Mouse (Mus musculus) adrenal gland, adult 8-10 months (tissue): ENCODE results near the gene Th. TPM values are rescaled to one million over a fixed set of nuclear protein-coding genes. Genes with fewer than 3 reads are reported as not detected.

Source experiments
- DNase-seq: peaks from one replicate; pipeline ENCODE4 v3.0.0; 2022
- total RNA-seq, 4 experiments: library from RNA; stranded (reverse); gene quantifications; 2 replicates each; pipeline ENCODE4 v1.2.4; 2022

The Th gene
- total RNA-seq = 1,000 to 10,000 TPM in 1 of 4 experiments, 100 to 1,000 TPM in 3; 646 to 1,053 (median 762) TPM

DNA sequence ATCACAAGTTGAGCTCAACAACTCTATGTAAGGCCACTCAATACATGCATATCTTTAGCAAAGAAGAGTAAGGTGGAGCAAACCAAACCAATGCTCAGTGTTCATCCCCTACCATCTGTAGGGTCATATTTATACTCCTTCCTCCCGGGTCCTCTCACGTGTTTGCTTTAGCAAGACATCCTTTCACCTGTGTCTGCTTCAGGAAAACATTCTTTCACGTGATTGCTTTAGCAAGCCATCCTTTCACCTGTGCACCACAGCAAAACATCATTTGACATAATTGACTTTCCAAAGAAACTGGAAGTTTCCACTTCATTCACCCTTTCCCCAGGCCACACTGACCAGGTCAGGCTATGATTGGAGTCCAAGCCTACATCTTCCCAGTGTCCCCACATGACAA lies at the start of gene Th:
Gene Th (minus strand): TSS at position 101 of the 400 bp plus-strand sequence.
- DNase-seq = no peak

DNA sequence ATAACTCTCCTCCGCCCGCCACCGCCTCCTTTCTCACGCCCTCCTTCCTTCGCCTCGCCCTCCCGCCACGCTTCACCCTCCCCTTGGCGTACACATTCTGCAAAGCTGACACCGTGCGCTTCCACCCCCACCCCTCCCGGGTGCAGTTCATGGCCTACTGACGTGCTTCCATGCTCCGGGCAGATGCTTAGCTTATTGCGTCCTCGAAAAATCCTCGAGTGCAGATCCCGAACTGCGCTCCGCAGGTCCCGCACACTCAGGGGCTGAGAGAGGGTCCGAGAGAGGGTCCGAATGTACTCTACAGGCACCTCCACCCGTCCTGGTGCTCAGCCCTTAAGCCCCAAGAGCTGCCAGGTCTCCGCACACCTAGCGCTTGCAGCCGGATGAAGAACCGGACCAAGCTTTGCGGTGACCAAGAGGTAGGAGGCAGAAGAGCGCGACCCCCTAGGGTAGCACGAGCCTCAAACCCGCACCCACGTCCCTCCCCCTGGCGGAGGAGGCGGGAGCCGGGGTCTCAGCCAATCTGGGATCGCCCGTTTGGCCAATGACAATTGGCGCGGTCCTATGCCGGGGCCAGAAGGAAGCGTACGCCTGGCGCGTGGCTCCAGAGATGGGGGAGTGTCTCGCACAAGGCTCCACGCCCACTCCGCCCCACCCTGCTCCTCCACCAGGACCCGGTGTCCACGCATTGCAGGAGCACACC lies 38.0 kb upstream of the Th start, which contains the start of gene Ascl2:
Gene Ascl2 (minus strand): TSS at position 456 of the 703 bp plus-strand sequence.
- DNase-seq = peak; percentile 28

DNA sequence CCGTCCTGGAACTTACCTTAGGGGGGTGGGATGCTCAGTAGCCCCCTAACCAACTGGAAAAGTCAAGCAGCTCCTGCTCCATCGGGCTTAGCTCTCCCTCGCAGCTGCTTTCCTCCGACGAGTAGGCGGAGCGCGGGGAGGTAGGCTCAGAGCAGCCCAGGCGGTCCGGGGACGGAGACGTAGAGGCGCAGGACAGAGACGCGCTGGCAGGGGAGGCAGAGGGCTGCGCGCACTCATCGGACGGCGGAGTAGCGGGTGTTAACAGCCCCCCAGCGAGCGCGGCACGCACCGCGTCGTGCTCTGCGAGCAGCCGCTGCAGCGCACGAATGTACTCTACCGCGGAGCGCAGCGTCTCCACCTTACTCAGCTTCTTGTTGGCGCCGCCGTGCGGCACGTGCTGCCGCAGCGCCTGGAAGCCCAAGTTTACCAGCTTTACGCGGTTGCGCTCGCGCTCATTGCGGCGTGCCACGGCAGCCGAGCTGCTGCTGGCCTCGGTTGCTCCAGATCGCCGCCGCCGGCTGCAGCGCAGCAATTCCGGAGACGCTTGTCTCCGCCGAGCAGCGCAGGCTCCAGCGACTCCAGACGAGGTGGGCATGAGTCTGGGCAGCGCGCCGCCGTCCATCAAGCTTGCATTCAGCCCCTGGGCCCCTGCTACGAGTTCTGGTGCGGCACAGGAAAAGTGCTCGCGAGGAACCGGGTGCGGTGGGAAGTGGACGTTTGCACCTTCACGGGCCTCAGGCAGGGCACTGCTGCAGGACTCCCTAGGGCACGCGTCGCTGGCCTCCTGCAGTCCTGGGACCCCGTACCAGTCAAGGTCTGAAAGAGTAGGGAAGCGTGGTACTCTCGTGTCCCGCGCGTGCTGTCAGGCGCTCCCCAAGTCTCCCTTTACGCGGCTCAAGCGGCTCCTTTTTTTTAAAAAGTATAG lies 37.2 kb upstream of the Th start:
- DNase-seq = peak; percentile 25

DNA sequence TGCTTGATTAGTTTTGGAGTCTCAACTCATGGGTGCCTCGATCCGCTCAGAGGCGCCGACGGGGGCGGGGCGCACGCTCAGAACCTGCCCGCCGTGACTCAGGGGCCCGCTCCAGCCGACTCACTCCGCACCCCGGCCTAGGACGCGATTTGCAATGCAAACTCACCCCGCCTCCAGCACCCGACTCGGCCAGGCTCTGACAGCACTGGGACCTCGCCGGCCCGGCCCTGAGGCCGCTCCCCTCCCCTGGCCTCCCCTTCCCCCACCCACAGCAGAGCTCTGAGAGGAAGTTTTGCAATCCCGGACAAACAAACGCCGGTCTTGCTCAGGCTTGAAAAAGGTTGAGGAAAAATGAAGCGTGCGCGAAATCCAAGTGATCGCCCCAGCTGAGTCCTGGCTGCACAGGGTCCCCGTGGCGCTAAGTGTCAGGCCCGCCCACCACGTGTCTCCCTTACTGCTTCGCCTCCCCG lies 36.5 kb upstream of the Th start:
- DNase-seq = peak; percentile 64

DNA sequence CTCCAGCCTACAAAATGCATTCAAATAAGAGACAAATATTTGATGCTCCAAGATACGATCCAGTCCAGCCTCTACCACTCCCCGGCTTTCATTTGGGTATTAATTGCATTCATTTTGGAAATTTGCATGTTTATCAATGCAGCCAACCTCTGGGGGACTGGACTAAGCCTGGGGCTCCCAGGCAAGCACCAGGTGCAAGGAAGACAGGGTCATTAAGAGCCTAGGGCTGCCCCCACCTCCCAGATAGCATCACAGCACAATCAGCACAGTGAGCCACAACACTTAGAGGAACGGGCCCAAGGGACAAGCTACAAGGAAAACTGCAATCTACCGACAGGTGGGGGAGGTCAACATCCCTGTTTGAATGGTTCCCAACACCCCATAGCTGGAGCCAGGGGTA lies 28.8 kb upstream of the Th start:
- DNase-seq = no peak

DNA sequence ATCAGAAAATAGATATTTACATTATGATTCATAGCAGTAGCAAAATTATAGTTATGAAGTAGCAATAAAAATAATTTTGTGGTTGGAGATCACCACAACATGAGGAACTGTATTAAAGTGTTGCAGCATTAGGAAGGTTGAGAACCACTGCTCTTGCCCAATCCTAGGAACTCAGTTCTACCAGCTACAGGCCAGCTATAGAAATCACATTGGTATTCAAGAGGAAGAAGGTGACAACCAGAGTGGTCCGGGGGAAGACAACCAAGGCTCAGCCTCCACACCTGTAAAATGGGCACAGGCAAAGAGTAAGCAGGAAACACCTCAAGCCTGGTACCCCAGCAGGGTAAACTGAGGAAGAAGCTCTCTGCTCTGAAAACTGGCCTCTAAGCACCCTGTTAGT lies 27.9 kb upstream of the Th start:
- no peak for DNase-seq

DNA sequence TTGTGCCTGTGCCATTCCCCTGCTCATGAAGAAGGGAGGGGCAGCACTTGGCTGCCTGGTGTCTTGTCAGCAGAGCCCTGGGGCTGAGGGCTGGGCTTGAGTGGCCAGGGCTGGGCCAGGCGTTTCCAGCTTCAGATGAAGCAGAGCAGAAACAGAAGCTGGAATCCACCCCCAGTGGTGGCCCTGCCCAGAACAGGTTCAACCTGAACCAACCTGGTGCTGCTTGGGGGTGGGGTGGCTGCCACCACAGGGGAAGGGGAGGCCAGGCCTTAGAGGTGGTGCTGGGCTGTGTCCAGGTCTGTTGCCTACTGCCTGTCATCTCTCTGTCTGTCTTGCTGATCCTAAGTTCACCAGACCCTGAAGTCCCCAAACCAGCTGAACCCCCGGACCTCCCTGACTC lies 25.1 kb upstream of the Th start:
- DNase-seq = no peak

DNA sequence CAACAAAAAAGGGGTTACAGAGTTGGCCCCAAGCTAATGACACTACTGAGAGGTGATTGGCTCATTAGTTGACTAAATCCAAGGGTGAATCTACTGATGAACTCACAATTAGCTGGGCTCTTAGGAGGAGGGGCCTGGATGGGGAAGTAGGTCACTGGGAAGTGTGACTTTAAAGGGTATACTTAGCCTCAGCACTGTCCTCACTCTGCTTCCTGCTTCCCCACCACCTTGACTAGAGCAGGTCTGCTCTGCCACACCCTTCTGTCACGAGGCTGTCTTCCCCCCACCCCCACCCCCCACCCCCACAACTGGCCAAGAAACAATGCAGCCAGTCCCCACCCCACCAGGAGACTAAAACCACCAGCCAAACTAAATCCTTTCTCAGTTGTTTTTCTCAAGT lies 18.6 kb upstream of the Th start:
- DNase-seq = no peak

DNA sequence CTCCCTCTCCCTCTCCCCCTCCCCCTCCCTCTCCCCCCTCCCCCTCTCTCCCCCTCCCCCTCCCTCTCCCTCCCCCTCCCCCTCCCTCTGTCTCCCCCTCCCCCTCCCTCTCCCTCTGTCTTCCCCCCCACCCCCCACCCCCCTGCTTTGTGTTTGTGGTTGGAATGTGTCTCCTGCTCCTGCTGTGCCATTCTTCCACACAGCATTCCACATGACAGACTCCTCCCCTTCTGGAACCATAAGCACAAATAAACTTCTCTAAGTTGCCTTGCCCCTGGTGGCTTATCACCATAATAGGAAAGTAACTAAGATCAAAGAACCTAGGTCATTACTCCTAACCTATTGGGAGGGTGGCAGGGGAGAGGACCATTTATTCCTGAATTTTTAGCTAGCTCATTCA lies 6.7 kb upstream of the Th start:
- no peak for DNase-seq

DNA sequence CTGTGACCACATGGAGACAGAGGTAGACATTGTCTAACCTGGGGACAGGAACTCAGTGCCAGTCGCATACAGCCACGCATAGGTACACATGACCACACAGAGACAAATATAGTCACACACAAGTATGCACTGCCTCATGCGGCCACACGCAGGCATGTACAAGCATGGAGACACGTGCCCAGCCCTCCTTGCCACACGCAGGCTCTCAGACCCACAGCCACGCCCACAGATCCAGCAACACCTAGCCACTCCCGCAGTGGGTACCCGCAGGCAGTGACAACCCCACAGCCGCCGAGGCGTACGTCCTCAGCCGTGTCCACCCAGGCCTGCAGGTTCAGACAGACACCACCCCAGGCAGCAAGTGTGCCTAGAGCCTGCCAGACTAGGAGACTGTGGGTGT lies 4.8 kb upstream of the Th start:
- no peak for DNase-seq

DNA sequence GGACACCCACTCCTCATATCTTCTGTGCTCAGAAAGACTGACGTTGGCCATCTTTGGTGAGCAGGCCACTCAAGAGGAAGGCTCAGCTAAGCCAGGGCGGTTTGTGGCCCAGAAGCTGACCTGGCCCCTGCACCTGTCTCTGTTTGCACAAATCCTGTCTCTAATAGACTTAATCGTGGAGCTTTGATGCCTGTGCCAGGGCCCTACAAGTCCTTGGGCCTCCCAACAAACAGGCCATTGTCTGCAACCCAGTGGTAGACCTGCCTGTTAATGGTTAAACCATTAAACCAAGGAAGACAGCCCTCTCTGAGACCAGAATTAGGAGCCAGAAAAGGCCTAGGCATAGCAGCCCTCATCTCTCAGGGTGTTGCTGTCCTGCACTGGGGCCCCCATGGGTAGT lies 1.5 kb upstream of the Th start:
- no peak for DNase-seq

DNA sequence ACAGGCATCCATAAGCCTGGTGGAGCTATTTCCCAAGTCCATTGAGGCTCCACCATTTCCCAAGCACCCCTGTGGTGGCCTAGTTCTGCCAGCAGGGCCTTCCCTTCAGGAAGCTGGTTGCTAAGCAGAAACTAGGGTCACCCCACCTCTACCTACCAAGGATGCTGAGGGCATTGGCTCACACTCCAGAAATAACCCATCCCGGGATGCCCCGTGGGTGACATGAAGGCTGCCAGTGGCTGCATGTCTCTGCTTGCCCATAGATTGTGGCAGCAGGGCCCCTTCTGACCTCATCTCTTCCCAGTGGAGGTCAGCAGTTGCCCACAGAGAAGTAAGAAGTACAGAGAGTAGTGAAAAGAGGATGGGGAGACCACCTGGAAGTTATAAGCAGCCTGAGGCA lies 1.4 kb downstream of the Th start:
- no peak for DNase-seq

DNA sequence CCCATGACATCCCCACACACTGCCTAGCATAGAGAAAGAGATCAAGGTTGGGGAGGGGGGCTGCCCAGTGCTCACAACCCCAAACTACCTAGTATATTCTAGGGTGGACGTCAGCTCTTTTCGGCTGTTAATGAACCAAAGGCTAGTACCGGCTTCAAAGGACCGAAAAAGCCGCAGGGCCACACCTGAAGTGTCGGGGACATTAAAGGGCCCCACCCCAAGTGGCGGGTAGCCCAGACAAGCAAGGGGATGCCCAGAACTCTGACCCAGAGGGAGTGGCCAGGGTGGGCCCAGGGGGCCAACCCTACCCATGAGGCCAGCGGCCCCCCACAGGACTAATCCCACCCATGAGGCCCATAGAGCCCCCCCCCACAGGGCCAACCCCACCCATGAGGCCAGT lies 3.6 kb downstream of the Th start:
- DNase-seq = no peak

DNA sequence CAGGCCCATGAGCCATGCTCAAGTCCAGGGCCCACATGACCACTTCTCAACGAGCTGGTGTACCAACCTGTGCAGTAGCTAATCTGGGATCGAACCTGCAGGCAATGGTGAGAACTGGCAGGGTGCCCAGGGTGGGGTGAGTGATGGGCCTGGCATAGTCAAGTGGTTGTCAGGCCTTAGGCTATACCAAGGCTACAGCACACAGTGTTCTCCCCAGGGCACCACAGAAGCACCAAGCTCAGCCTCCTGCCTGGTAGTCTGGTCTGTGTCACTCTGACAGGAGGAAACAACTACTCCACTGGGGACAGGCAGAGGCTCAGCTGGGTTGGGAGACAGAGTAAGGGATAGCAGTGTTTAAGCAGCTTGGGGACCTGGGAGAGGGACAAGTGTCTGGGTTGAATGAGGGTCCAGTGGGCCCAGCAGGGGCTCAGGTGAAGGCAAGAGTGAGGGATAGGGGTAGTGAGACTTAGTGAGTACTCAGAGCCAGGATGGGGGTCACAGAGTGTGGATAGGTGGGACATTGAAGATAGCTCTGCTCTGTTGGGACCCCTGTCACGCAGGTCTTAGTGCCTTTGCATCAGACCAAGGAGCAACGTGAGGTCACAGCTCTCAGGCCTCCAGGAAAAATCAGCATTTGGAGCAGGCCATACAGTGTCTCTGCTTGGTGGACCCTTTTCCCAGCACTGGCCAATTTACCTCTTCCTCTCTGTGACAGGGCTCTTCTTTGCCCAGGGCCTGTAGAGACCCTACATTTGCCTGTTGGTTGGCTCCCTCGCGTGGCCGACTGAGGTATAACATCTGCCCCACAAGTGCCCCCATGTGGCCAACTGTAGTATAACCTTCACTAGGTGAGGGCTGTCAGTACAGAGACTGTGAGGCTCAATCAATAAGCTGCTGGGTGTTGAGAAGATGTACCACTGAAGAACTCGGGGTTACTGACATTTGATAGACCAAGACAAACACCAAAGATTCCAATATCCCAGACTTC lies 12.0 kb downstream of the Th start:
- DNase-seq = peak; percentile 73

DNA sequence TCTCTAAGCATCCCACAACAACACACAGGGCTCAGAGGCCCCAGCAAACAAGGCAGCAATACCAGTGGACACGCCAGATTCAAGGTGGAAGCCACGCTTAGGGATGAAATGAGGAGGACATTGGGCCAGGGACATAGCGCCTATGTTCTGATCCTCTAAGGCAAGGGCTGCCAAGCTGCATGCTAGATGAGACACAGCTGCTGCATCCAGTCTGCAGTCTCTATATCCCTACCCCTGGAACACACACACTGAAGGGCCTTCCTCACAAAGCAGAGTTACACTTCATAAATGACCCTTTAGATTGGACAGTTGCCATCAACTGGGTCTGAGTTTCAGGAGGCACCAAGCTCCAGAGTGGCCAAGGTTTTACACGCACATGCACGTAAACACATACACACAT lies 13.3 kb downstream of the Th start:
- DNase-seq = no peak

DNA sequence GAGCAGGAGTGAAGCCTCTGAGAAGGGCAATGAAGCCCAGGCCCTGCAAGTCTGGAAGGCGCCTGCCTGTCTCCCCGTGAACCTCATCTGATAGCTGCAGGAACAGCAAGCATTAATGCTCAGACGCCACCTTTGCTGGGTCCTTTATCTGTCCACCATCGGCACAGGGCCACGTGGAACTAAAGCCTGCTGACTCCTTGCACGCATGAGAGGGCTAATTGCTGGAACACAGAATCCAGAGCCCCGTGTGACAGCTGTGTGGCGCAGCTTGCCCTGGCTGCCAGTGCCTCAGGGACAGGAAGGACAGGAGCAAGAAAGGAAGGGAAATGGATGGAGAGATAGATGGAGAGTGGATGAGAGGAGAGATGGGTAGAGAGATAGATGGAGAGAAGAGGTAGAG lies 14.8 kb downstream of the Th start:
- peak; percentile 49 for DNase-seq

DNA sequence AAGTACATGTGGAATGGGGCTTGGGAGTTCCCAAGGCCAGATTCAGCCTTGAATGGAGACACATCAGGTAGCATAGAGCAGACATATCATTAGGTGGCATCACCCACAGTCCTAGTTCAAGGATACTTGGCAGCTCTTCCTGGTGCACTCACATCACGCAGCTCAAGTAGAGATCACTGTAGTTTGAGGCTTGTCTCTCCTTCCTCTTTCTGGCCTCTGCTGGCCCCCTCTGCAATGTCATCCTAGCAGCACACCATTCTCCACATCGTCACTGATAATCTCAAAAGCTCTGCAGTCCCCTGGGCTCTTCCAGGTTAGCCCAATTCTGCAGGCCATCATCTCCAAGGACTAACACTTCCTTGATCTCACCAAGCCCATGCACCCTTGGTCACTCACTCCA lies 19.2 kb downstream of the Th start:
- no peak for DNase-seq

DNA sequence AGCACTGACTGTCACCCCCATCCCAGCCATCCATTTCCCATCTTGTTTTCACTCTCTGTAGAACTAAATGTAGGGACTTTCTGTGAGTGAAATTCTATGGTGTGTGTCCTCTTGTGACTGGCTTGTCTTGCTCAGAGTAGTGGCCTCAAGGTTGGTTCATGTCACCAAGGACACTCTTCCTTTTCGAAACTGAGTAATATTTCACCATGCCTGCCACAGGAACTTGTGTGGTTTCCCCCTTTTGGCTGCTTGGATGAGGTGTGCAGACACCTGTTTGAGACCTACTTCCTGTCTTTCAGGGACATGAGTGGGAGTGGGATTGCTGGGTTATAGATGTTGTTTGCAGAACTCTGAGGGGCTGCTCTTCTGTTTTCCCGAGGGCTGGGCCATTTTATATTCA lies 20.8 kb downstream of the Th start:
- DNase-seq = no peak

DNA sequence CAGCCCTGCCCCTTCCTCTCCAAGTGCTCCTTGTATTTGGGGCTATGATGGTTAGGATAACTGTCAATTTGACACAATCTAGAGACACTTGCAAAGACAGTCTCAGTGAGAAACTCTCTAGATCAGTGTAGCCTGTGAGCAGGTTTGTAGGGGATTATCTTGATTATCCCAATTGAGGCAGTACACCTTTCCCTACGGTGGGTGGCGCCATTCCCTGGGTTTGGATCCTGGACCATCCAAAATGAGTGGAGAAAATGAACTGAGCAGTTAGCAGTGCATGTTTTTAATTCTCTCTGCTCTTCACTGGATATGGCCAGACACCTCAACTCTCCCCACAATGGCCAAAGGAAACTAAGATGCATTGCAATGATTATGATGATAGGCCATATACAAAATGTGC lies 21.3 kb downstream of the Th start:
- no peak for DNase-seq

DNA sequence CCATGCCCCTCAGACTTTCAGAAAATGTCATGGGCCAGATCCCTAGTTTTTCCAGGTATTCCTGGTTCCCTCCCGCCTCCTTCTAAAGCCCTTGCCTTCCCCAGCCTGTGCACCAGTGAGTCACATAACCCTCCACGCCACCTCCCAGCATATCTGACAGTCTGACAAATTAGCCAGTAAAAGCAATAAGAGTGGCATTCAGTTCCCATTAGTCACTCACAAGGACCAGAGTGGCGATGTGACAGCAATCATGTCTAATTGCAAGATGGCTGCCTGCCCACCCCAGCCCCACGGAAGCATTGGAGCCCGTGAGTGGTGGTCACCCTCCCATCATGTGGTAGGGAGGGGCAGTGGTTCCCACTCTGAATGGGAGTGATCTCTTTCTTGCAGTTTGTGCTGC lies 25.3 kb downstream of the Th start:
- peak; percentile 40 for DNase-seq

DNA sequence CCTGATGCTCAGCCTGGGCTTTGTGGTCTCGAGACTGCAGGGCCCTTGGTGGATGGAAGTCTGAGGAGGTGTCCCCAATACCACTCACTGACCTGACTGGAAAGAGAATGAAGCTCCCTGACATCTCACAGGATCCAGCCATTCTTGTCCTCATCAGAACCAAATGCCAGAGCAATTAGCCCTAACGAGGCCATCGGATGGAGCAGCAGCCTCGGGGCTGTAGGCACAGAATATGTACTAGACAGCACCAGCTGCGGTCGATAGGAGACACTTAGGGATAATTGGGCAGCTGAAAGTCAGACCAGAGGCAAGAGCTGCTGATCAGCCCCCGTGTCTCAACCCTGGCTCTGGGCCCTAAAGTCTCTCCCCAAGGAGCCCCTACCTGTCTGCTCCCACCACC lies 26.6 kb downstream of the Th start:
- DNase-seq = no peak

DNA sequence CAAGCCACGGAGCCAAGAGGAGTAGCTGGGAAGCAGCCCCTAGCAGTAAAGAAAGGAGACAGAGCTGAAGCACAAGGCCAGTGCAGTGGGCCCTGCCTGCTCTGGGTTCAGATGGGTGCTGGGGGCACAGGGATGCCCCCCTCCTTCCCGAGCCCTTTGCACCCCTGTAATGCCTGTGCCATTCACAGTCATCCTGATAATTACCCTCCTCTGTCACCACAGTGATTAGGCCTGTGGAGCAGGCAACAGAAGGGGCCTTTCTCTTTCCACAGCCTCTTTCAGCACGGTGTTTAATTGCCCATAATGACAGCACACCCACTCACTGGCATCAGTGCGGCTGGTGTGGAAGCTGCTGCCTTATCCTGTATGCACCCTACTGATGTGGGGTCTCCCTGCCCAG lies 28.0 kb downstream of the Th start:
- no peak for DNase-seq

DNA sequence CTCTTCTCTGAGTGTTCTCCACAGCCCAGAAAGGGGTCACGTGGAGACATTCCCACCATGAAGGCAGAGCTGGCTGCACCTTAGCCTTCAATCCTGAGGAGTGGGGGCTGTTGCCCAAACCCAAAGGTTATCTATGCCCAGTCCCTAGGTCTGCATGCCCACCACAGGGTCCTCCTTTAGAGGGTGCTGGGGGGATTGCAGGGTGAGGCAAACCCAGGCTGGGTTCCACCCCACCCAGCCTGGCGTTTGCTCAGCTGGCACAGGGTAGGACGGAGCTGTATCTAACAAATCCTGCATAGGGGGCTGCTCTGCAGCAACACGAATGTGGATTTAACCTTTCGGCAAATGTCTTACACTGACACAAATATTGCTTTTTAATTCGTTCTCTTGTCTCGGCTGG lies 29.2 kb downstream of the Th start:
- no peak for DNase-seq
